Mouse (Mus musculus) small intestine, adult 2 months (tissue): ENCODE results near the gene Asic2. TPM values are rescaled to one million over a fixed set of nuclear protein-coding genes. Genes with fewer than 3 reads are reported as not detected.

ENCODE experiments used
- H3K27ac ChIP-seq: fragments of 200-500 bp; 2 replicates; pipeline ENCODE4 v1.5.1; 2012; ENCODE audit warnings: low read depth, low read length, control low read depth, inconsistent platforms; ENCODE audit not compliant: insufficient read depth
- H3K27me3 ChIP-seq: fragments of 200-500 bp; 2 replicates; pipeline ENCODE4 v1.6.1; 2012; ENCODE audit warnings: mild to moderate bottlenecking, moderate library complexity, low read length, inconsistent platforms; ENCODE audit not compliant: control insufficient read depth, insufficient read depth
- H3K36me3 ChIP-seq: fragments of 200-500 bp; 2 replicates; pipeline ENCODE4 v1.6.1; 2012; ENCODE audit warnings: mild to moderate bottlenecking, low read length, control low read depth, inconsistent platforms; ENCODE audit not compliant: control insufficient read depth, insufficient read depth
- H3K4me1 ChIP-seq: fragments of 200-500 bp; 2 replicates; pipeline ENCODE4 v1.6.1; 2012; ENCODE audit warnings: low read length, inconsistent platforms, mixed read lengths; ENCODE audit not compliant: control insufficient read depth, insufficient read depth, insufficient read length
- H3K4me3 ChIP-seq: fragments of 200-500 bp; 2 replicates; pipeline ENCODE4 v1.5.1; 2012; ENCODE audit warnings: low read depth, mild to moderate bottlenecking, control low read depth, inconsistent platforms, low read length, moderate library complexity
- CTCF ChIP-seq: fragments of 200-500 bp; IDR thresholded peaks from 2 replicates; pipeline ENCODE4 v1.5.1; 2012; ENCODE audit warnings: low read depth, mild to moderate bottlenecking, control low read depth, inconsistent platforms, low read length, moderate library complexity, mixed read lengths; ENCODE audit not compliant: insufficient replicate concordance, insufficient read length; ENCODE audit errors: extremely low read depth
- POLR2A ChIP-seq: fragments of 200-500 bp; IDR thresholded peaks from 2 replicates; pipeline ENCODE4 v1.6.1; 2012; ENCODE audit warnings: low read depth, mild to moderate bottlenecking, control low read depth, inconsistent platforms, low read length, moderate library complexity
- WGBS: fragments of 180-500 bp; shearing (Covaris S2); methylation state at CpG from one replicate; pipeline ENCODE4 v1.1.7; 2018; 5-methylcytosine and 5-hydroxymethylcytosine counted together
- polyA plus RNA-seq: library from polyadenylated mRNA; depleted of rRNA; stranded (reverse); fragments of >200 nt; gene quantifications from 2 replicates; pipeline ENCODE4 v1.2.3, GENCODE M21; 2012

Asic2 gene
- polyA plus RNA-seq, 1 experiment: 1.4 TPM

DNA sequence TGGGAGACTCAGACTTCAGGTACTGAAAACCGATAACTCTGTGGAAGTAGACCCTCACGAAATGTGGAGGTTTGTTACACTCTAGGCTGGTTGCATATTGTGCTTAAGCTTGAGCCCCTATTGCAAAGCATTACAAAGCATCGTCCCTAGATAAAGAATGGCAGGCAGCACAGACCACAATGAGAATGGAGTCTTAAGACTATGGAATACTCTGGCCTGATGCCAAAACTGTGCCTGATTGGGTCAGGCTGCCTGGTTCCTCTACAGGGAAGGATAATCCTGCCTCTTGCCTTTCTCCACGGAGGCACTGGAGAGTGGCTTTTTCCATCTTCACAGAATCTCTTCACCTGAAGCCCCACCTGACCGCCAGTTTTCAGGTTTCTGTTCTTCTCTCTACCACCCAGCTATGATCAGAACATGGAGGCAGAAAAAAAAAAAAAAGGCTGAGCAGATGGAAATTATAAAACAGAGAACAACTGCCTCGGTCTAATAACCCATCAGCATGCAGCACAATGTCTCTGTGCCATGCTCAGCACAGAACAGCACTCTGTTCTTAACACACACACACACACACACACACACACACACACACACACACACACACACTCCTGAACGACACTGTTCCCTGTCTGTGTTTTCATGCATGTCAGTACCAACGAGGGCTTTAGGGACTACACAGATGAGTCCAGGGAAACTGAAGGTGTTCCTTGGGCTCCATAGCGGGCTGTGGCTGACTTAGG, 470.4 kb downstream of the Asic2 start:
- TF ChIP-seq CTCF: no peak
- TF ChIP-seq POLR2A: no peak
- H3K4me3 ChIP-seq: no peak overlapping the region
- no peaks in the 10 kb centered on the region for H3K27me3 ChIP-seq
- no peak overlapping the region for H3K27ac ChIP-seq
- H3K36me3 ChIP-seq: no peaks in the 10 kb centered on the region
- no peaks in the 10 kb centered on the region for H3K4me1 ChIP-seq
- WGBS: 69% methylated on average over 9 of the region's 9 CpGs

DNA sequence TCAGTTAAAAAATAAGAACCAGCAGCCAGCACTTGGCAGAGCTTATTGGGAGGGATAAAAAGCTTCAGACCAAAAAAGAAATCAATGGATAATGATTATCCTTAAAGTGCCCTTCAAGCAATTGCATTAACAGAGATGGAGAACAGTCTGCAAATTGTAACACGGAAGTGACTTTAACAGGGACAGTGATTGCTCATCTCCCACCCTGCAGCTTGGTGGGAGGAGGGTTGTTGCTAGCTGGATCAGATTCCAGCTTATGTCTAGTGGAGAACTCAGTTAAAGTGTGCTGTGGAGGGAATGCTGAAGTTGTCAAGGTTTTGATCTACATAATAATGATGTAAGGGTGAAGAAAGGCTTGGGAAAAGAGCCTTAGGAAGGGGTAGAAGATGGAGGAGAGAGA, 471.8 kb downstream of the Asic2 start:
- WGBS: 47% methylated on average over 1 of the region's 1 CpGs
- Histone ChIP-seq H3K27ac (no peak overlapping the region), H3K4me1 (no peaks in the 10 kb centered on the region), H3K36me3 (no peaks in the 10 kb centered on the region), H3K4me3 (no peak overlapping the region), H3K27me3 (no peaks in the 10 kb centered on the region)
- TF ChIP-seq POLR2A: no peak
- TF ChIP-seq CTCF: no peak

DNA sequence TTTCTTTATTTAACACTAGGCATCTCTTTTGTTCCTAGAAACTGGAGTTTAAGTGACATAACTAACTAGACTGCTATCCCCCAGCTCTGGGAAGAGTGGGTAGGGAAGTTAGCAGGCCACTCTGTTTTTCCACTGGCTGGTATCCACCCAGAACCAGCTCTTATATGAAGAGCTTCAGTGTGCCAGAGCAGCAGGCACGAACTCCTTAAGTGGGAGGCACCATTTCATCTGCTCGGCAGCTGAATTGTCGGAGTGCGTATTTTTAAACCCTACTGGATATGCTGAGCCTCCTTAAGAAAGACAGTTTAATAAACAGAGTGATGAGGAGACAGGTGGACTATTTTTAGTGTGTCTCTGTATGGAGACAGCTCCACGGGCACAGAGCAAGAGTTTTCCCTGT, 475.9 kb downstream of the Asic2 start:
- no peak for TF ChIP-seq POLR2A
- TF ChIP-seq CTCF: no peak
- Histone ChIP-seq H3K36me3 (no peaks in the 10 kb centered on the region), H3K4me3 (no peak overlapping the region), H3K27ac (no peak overlapping the region), H3K27me3 (no peaks in the 10 kb centered on the region), H3K4me1 (no peaks in the 10 kb centered on the region)
- WGBS: 82% methylated on average over 5 of the region's 5 CpGs

DNA sequence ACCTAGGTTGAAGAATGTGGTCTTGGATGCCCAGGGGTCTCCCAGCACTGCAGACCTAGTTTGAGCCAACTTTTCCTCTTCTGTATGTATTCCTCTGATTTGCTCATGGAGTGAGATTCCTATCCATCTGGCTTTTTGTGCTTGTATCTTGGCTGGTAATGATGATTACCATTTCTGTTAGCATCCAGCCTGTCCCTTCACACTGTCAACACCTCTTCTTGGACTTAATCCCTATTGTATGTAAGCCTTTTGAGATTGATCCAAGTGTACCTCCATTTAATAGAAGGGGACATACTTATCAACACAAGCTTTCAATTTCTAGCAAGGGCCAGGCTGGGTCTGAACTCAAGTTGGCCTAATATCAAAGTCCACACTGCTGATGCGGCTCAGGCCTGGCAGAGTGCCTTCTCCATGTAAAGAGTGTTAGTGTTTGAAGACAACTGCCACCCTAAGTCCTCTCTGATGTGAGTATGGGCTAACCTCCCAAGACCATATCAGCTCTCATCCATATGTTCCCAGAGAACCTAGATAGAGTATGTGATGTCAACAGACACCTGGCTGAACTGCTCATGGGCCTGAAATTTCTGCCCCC, 479.0 kb downstream of the Asic2 start:
- Histone ChIP-seq H3K27ac (no peak overlapping the region), H3K4me3 (no peak overlapping the region), H3K27me3 (no peaks in the 10 kb centered on the region), H3K36me3 (no peaks in the 10 kb centered on the region), H3K4me1 (no peaks in the 10 kb centered on the region)
- WGBS: 60% methylated on average over 1 of the region's 1 CpGs
- TF ChIP-seq POLR2A (no peak), CTCF (no peak)

DNA sequence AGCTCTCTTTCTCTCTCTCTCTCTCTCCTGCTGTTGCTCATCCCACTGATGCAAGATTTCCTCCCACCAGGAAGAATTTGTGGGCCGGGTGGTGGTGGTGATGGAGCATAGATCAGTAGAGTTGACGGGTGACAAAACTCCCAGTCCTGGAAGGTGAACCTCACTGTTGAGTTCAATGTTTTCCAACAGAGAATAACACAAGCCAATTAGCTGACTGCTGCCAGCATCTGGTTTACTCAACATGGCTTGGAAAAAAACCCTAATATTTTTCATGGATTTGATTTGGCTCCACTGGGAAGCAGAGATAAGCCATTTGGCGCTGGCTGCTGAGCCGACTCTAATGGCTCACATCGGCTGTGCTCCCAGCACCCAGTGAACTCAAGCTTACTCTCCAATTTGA, 479.6 kb downstream of the Asic2 start:
- Histone ChIP-seq H3K4me1 (no peaks in the 10 kb centered on the region), H3K27ac (no peak overlapping the region), H3K27me3 (no peaks in the 10 kb centered on the region), H3K4me3 (no peak overlapping the region), H3K36me3 (no peaks in the 10 kb centered on the region)
- TF ChIP-seq CTCF: no peak
- WGBS: 83% methylated on average over 5 of the region's 5 CpGs

DNA sequence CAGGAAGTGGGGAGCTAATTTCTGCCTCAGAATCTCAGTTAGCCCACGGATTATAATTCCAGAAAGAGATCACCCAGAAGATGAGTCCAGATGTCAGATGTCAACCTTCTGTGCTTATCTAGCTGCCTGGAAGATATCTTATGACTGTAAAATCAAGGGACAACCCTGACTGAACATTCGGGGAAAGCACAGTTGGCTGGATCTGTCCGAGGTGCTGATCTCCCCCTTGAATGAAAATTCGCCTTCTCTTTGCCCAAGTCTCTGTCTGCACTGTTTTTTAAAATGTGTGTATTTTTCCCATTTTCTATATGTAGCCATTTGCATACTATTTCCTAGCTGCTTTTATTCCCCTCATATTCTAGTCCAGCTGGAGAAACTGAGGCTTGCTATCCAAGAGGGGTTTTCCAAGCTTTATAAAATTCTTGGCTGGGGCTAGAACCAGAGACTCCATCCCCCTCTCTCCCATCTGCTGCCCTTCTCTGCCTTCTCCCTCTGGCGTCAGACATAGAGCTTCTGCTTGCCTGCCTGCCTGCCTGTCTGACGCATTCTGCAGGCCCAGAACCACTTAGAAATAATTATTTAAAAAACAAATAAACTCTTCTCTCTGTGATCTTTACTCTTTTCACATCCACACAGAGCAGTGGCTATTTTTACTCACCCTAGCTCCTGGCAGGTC, 481.9 kb downstream of the Asic2 start:
- no peak for TF ChIP-seq CTCF
- TF ChIP-seq POLR2A: no peak
- Histone ChIP-seq H3K27ac (no peak overlapping the region), H3K36me3 (no peaks in the 10 kb centered on the region), H3K4me3 (no peak overlapping the region), H3K27me3 (no peaks in the 10 kb centered on the region), H3K4me1 (no peaks in the 10 kb centered on the region)
- 19% methylated on average over 6 of the region's 6 CpGs for WGBS

DNA sequence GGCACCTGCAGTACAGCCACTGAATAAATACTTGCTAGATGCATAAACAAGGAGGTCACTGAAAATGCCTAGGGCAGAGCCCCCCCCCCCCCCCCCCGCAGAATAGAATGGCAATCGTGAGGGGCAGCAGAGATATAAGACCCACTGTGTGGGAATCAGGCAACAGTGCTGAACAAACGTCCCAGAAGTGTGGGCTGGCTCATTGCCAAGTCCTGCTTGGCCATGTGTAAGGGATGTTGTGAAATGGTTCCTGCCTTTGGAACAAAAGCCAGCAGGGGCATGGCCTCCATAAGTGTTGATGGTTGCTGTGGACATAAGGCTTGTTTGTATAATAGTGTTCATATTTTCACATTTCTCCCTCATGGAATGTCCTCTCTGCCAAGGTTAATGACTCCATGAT, 487.1 kb downstream of the Asic2 start:
- no peaks in the 10 kb centered on the region for H3K36me3 ChIP-seq
- no peaks in the 10 kb centered on the region for H3K4me1 ChIP-seq
- TF ChIP-seq POLR2A: no peak
- no peak for TF ChIP-seq CTCF
- H3K27ac ChIP-seq: no peak overlapping the region
- no peaks in the 10 kb centered on the region for H3K27me3 ChIP-seq
- WGBS: 45% methylated on average over 3 of the region's 3 CpGs
- H3K4me3 ChIP-seq: no peak overlapping the region
